Mouse (Mus musculus): ENCODE data around the gene Psat1.

Psat1 gene

DNA sequence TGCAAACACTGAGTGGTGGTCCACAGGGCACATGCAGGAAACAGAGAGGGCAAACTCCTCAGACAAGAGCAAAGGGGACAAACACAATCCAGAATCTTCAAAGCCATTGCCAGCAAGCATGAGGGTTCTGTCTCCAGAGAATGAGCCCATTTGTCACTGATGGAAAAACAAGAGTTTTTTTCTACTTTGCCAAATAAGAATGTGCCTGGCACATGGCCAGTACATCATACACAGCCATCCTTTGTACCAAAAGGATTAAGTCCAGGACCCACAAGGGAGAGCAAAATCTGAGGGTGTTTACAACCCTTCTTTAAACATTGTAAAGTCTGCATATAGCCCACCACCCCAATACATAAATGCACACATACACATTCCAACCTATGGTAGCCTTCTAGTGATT lies 81.7 kb downstream of the Psat1 start:
- no peak for DNase-seq (ENCODE audit: low spot score in 2 of 2)

- no peak for DNase-seq (ENCODE audit: low spot score in 2 of 2)
These were observed 83.0 kb downstream of the Psat1 start for GRCm38 (mm10) chr19:15864129-15864528.

DNA sequence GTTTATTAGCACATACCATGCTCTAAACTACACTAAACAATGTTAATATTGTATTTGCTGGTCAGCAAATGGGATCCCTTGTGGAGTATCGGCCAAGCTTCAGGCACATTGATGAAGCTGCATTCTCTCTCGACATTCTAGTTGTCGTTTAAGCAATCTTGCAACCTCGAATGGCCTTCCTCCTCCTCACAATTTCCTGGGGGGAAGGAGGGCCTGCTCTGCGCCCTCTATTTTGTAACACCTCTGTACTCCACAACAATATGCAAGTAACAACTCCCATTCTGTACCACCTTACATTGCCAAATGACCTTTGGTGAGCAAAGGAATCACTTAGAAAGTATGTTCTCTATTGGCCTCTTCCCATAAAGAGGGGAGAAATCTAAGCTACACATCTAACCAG lies 91.8 kb downstream of the Psat1 start:
- DNase-seq (ENCODE audit: low spot score in 2 of 2), result no peak
